Mouse (Mus musculus) heart, postnatal 36 days (tissue): Measurements from ENCODE around the gene Nfkbid. TPM values are rescaled to one million over a fixed set of nuclear protein-coding genes. Genes with fewer than 3 reads are reported as not detected.

Experiments used
- DNase-seq, 2 experiments: peaks; one replicate each; pipeline ENCODE4 v3.0.0; 2021 to 2022
- intact Hi-C: fragments of 180-260 bp; cut with DNase I; formaldehyde crosslinking; loops from one replicate; pipeline ENCODE4 v1.15.1; 2025
- total RNA-seq, 2 experiments: library from RNA; stranded (reverse); gene quantifications; 2 replicates each; pipeline ENCODE4 v1.2.3; 2021

Gene Nfkbid
- total RNA-seq, 2 experiments from 2014 or later: 0.27 to 0.28 TPM

DNA sequence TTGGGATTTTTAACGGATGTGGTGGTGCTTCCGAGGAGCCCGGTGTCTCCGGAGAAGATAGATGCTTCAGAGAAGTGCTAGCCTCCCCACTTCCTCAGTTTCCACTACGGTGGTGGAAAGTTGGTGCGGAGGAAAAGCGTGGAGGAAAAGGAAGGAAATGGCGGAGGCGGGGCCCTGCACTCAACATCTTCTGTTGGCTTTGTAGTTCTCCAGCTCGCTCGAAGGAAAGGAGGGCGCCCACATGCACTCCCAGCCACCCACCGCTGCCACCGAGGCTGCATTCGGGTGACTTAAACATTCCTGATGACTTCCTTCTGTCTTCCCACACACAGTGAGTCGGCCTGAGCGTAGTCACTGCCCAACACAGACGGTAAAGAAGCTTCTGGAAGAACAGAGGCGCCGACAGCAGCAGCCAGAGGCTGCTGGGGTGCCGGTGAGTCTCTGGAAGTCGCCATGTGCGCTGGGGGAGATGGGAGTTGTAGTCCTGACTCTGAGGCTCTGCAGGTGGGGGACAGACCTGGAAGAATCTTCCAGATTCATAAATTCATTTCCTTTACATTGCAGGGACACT is 1.6 kb downstream of the Nfkbid start:
- intact Hi-C loops: no loop called here
- DNase-seq: peak; percentile 35 to 46

DNA sequence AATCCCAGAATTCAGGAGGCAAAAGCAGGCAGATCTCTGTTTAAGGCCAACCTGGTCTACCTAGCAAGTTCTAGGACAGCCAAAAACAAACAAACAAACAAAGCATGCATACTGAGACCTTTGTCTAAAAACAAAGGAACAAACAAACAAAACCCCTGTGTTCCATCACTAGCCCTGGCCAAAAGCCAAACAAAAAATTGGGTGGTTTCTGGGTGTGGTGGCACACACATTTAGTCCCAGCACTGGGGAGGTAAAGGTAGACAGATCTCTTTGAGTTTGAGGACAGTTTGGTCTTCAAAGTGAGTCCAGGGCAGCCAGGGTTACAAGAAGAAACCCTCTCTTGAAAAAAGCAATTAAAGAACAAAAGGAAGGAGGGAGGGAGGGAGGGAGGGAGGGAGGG is 7.8 kb downstream of the Nfkbid start:
- intact Hi-C loops: no loop called here
- DNase-seq: no peak

- DNase-seq: no peak
- intact Hi-C loops: no loop called here
Measured at GRCm38 (mm10) chr7:30430191-30430590, 8.7 kb downstream of the Nfkbid start.

- intact Hi-C loops: loop anchor here (1.0 kb wide), 1 partner anchor 58 kb away; no protein-coding TSS in a partner anchor
- DNase-seq: peak; percentile 38 to 54
Measured at GRCm38 (mm10) chr7:30431793-30432192, 10.3 kb downstream of the Nfkbid start.

DNA sequence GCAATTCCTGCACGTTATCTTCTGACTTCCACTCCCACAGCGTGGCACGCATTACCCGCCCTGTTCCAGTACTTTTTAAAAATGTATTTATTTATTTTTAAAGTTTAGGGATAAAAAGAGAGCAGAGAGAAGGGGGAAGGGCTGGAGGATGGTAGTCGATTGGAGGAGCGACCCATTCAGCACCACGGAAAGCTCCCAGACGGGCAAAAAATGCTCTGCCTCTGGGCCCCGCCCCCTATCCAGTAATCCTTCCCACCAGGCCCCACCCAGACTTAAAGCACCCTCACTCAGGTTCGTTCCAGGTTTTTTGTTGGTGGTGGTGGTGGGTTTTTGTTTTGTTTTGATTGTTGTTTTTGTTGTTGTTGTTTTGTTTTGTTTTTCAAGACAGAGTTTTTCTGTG is 12.7 kb downstream of the Nfkbid start:
- peak in 1 of 2 experiments; percentile 50 for DNase-seq
- intact Hi-C loops: no loop called here

DNA sequence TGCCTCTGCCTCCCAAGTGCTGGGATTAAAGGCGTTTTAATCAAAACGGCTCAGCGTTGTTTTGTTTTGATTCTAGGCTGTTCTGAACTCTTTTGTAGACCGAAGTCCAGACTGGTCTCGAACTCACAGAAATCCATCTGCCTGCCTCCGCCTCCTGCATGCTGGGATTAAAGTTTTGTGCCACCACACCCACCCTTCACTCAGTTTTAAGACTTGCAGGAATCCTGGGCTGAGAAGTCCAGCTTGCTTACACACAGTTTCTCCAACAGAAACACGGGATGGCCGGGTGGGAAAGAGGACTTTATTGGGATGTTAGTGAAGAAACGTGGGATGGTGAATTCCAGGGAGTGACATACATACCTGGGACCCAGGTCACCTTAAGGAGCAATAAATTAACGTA is 13.2 kb downstream of the Nfkbid start:
- no peak for DNase-seq
- intact Hi-C loops: no loop called here

DNA sequence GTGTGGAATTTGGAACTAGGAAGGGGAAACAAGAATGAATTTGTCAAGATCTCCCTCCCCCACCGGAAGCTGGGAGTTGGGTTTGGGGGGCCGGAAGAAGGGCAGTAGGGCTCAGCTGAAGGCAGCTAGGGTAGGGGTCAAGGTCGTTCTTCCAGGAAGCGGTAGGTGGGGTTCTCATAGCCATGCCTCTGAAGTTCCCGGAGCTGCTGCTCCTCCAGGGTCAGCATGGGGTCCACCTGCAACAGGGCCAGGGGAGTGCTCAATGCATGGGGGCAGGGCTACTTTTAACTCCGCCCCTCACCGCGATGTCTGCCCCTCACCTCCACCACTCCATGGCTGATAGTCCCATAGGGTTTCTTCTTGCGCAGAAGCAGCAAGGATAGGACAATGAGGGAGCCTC is 13.6 kb downstream of the Nfkbid start:
- intact Hi-C loops: no loop called here

GRCm38 (mm10) chr7:30436879-30437278 is 15.3 kb downstream of the Nfkbid start:
- no peak for DNase-seq
- intact Hi-C loops: no loop called here

More for the DNA sequence above, 13.6 kb downstream of the Nfkbid start:
- no peak for DNase-seq

GRCm38 (mm10) chr7:30439734-30440133 is 18.2 kb downstream of the Nfkbid start:
- intact Hi-C loops: loop anchor here (2.0 kb wide), 1 partner anchor 53 kb away; the partner anchor contains the start of gene Prodh2
- no peak for DNase-seq

- intact Hi-C loops: loop anchor here (2.0 kb wide), 1 partner anchor 52 kb away; the partner anchor contains the start of gene Prodh2
- DNase-seq: peak in 1 of 2 experiments; percentile 39
Measured at GRCm38 (mm10) chr7:30440697-30441096, 19.2 kb downstream of the Nfkbid start.

DNA sequence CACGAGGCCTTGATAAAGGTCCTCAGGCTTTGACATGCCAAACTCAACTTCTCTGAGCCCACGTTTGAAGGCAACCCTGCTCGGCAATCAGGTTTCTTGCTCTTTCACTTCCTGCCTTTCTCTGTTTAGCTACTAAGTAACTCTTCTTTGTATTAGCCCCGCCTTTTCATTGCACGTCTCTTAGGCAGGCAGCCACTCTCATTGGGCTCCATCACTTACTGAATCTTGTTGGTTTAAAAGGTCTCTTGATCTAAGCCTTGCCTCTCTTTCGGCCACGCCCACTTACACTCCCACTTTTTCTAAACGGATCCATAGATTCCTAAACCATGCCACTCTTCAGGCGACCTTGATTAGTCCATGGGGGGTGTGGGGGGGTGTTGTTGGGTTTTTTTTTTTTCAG is 22.2 kb downstream of the Nfkbid start:
- no peak for DNase-seq
- intact Hi-C loops: no loop called here

- intact Hi-C loops: no loop called here
Measured at GRCm38 (mm10) chr7:30444154-30444970, 22.8 kb downstream of the Nfkbid start.

GRCm38 (mm10) chr7:30444971-30445751 is 23.6 kb downstream of the Nfkbid start, which contains the start of gene Aplp1:
Gene Aplp1 (minus strand): TSS chr7:30445535.
- intact Hi-C loops: no loop called here
- peak; percentile 60 to 66 for DNase-seq

More at GRCm38 (mm10) chr7:30444154-30444970, 22.8 kb downstream of the Nfkbid start:
- DNase-seq: no peak

- DNase-seq: no peak
- intact Hi-C loops: no loop called here
Measured at GRCm38 (mm10) chr7:30450241-30450640, 28.7 kb downstream of the Nfkbid start.

- DNase-seq: no peak
- intact Hi-C loops: no loop called here
Measured at GRCm38 (mm10) chr7:30453327-30453726, 31.8 kb downstream of the Nfkbid start.

GRCm38 (mm10) chr7:30453766-30454165 is 32.2 kb downstream of the Nfkbid start:
- intact Hi-C loops: no loop called here
- DNase-seq: no peak

DNA sequence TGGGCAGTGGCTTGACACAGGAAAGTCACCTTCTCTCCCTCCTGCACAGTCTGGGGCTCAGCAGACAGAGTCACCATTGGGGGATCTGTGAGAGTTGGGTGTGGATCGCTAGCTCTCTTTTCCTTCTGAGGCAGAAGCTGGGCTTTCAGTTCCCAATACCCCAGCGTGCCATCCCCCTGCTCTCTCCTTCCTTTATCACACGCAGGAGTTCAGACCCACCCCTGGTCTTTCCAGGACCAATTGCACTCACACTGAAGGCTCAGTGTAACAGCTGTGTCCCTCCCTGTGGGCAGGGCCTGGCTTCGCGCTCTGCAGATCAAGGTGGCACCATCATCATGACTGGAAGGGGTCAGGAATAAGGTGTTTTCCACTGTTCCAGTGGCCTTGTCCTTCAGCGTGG is 32.7 kb downstream of the Nfkbid start:
- intact Hi-C loops: no loop called here
- DNase-seq: no peak

- intact Hi-C loops: no loop called here
- DNase-seq: no peak
Measured at GRCm38 (mm10) chr7:30456487-30456886, 35.0 kb downstream of the Nfkbid start.

DNA sequence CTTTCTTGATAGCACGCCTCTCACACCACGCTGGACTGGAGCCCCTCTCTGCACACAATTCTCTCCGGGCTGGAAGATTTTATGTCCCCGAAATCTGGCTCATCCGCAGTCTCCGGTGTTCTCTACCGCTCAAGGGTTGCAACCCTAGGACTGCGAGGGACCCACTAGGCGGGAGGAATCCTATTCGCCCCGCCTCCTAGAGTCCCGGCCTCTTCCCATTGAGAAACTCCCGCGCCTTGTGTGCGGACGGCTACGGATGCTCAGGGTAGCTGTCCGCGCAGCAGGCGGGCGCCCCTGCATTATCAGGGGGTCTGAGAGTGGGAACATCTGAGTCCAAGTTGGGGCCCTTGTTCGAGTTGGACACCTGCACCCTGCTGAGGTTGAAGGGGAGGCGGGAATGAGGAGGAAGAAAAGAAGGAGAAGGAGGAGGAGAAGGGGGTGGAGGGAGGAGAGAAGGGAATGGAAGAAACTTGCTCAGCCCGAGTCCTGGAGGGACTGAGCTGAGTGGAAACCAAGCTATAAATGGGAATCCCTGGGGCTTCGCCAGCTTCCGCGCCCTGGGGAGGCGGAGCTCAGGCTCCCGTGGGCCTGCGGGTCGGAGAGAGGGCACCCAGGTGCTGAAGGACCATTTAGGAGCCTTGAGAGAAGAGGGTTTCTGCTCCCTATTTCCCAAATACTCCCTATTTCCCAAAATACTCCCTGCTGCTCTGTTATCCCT is 35.5 kb downstream of the Nfkbid start:
- intact Hi-C loops: no loop called here
- DNase-seq: no peak

DNA sequence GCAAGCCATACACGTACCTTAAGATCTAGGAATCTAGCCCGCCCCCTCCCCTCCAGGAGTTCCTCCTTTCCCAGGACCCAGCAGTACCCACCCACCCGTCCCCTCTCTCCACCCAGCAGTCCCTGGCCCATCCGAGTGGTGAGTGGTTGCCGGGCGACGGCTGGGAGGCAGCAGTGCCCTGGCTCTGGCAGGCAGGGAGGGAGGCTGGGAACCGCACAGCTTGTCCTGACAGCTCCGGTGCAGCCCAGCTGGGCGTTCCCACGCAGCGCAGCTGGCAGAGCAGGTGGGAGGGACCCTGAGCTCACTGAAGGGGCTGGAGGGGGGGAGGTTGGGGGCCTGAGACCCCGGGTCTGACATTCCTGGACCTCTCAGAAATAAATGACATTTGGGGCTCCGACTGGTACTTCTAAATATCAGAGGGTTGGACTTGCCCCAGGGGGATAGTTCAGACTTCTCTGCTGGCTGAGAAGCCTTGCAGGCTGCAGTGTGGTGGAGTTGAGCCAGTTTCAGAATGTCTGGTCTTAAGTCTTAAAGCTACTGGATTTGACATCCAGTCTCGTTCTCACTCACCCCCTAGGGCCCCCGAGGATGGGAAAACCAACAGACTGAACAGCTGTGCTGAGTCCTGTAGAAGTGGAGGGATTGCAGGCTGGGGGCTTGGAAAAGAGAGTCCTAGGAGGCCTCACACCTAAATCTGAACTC is 36.2 kb downstream of the Nfkbid start, which contains the start of the genes Kirrel2 and Nphs1:
Kirrel2 (minus strand) TSS at position 62 of the 702 bp plus-strand sequence.
Nphs1 (plus strand) TSS at position 687 of the 702 bp plus-strand sequence.
- intact Hi-C loops: no loop called here

More for the DNA sequence above, 36.2 kb downstream of the Nfkbid start, which contains the start of the genes Kirrel2 and Nphs1:
- no peak for DNase-seq
